11 mouse cellular contexts compared by ENCODE assay signal in the genomic region with DNA sequence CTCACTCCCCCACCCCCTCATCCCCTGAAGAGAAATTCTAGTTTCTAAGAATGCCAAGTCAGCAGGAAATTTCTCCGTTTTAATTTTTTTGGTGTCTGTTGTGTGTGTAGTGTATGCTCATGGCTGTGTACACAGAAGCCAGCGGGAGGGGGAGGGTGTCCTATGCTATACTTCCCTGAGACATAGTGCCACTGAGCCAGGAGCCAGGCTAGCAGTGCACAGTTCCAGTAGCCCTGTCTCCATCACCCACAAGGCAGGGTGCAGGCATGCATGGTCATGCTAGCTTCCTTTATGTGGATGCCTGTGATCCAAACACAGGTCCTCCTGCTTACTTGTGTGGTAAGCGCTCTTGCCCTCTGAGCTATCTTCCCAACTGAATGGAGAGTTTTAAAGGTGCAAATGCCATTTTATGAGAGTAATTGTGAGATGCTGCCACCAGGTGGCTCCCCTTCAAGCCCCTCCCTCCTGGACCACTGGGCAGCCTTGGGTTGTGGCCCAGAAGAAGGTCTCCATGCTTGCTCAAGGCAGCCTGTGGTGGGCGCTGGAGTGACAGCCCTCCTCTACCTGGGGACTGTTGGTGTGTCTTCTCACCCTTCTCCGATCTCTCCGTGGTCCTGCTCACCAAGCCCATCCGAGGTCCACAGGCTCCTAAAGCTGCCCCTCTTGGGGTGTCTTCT.
DNase-seq lines count a peak whose midpoint lies in the region; ATAC-seq lines count a peak whose summit lies in the region.
"Had no signal": no experiment of that assay in that cellular context is flagged by ENCODE, and none has a peak within 500 bp of the region (broad histone marks: within the 10 kb centered on the region; RNA-seq: fewer than 3 reads in every experiment).

No protein-coding gene starts in this region.

- peak; percentile 42 to 46 for DNase-seq in cerebellum, postnatal 10 days
- DNase-seq in kidney, postnatal 4 days = peak; percentile 18 to 30
- DNase-seq in kidney, postnatal 10 days = no peak
- DNase-seq in retina, postnatal 1 day = peak; percentile 40
- no peak for DNase-seq in retina, embryonic 14.5 days (ENCODE audit: low spot score)
- no peak for DNase-seq in urinary bladder, postnatal 4 days (ENCODE audit: low spot score in 2 of 2)
- DNase-seq in spleen, adult 12 weeks (ENCODE audit: low spot score) = no peak
- DNase-seq: cerebellum, postnatal 36 days; gastrocnemius, postnatal 10 days; lung, postnatal 10 days had no signal

- no peak for ATAC-seq in cerebellum, adult (ENCODE audit: insufficient number of reproducible peaks, low FRiP score, low TSS enrichment)

Comparison
In these comparisons a context has a peak if more than half of its experiments do, and no peak if none do; other contexts are left out.
1. DNase-seq: peak in cerebellum, postnatal 10 days (2 of 2), kidney, postnatal 4 days (2 of 2) and retina, postnatal 1 day (single experiment); none in kidney, postnatal 10 days (single experiment), retina, embryonic 14.5 days (single experiment), urinary bladder, postnatal 4 days (0 of 2) and spleen, adult 12 weeks (single experiment).